Mouse (Mus musculus): Measurements from ENCODE around the gene Msantd3. TPM values are rescaled to one million over a fixed set of nuclear protein-coding genes. Genes with fewer than 3 reads are reported as not detected.

Msantd3 gene
- total and polyA plus RNA-seq, 2 experiments from 2014 or later: 36.3 to 52.9 TPM

- H3K4me3 ChIP-seq (ENCODE audit: low read depth, low read length): no peak overlapping the region
- H3K9me3 ChIP-seq (ENCODE audit: low read length): no peaks in the 10 kb centered on the region
- no peak overlapping the region for H3K4me2 ChIP-seq (ENCODE audit: low read depth)
- no peak for TF ChIP-seq CTCF (IDR thresholded peaks at IDR 0.05; ENCODE audit: low read depth)
- peaks cover 40% of the 10 kb centered on the region for H3K4me1 ChIP-seq (ENCODE audit: insufficient read depth)
- no peaks in the 10 kb centered on the region for H3K36me3 ChIP-seq (ENCODE audit: insufficient read depth)
- H3K27me3 ChIP-seq (ENCODE audit: insufficient read depth, low read length): no peaks in the 10 kb centered on the region
- no peak overlapping the region for H3K27ac ChIP-seq (ENCODE audit: low read depth, low read length)
- WGBS: 68% methylated on average over 8 of the region's 8 CpGs
- DNase-seq (peak; percentile 31), ATAC-seq (no peak)
- H3K9ac ChIP-seq: no peak overlapping the region
Measured at GRCm38 (mm10) chr4:48544141-48544540, 4.4 kb downstream of the Msantd3 start.

DNA sequence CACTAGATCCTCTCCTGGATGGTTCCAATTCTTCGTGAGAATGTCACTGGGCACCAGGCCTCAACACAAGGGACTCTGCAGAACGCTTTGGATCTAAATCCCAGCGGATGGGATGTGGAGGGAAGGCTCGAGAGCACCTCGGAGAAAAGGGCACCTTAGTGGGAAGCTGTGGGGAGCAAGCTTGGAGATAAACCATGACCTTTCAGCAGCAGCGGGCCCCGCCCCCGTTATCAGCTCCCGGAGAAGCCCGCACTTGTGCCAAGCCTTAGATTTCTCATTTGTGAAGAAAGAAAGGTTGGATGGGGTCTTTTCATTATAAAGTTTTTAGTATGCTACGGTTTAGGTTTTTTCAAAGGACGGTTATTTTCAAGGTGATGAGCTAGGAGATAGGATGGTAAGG, 6.2 kb downstream of the Msantd3 start:
- Histone ChIP-seq H3K9me3 (ENCODE audit: low read length) (no peaks in the 10 kb centered on the region), H3K36me3 (ENCODE audit: insufficient read depth) (no peaks in the 10 kb centered on the region), H3K4me3 (ENCODE audit: low read depth, low read length) (no peak overlapping the region), H3K27me3 (ENCODE audit: insufficient read depth, low read length) (no peaks in the 10 kb centered on the region), H3K4me2 (ENCODE audit: low read depth) (no peak overlapping the region), H3K4me1 (ENCODE audit: insufficient read depth) (peaks cover 40% of the 10 kb centered on the region), H3K27ac (ENCODE audit: low read depth, low read length) (no peak overlapping the region), H3K9ac (peak overlapping the region; percentile 31; the same call in 1 of the 2 replicates)
- 41% methylated on average over 12 of the region's 12 CpGs for WGBS
- DNase-seq (no peak), ATAC-seq (no peak)
- no peak for TF ChIP-seq CTCF (IDR thresholded peaks at IDR 0.05; ENCODE audit: low read depth)

- Histone ChIP-seq H3K4me3 (ENCODE audit: low read depth, low read length) (no peak overlapping the region), H3K9me3 (ENCODE audit: low read length) (no peaks in the 10 kb centered on the region), H3K4me1 (ENCODE audit: insufficient read depth) (peaks cover 32% of the 10 kb centered on the region), H3K27me3 (ENCODE audit: insufficient read depth, low read length) (no peaks in the 10 kb centered on the region), H3K9ac (peak overlapping the region; percentile 31), H3K27ac (ENCODE audit: low read depth, low read length) (no peak overlapping the region), H3K4me2 (ENCODE audit: low read depth) (no peak overlapping the region), H3K36me3 (ENCODE audit: insufficient read depth) (no peaks in the 10 kb centered on the region)
- no peak for TF ChIP-seq CTCF (IDR thresholded peaks at IDR 0.05; ENCODE audit: low read depth)
- DNase-seq (peak; percentile 23), ATAC-seq (peak; percentile 62)
- 26% methylated on average over 9 of the region's 9 CpGs for WGBS
Measured at GRCm38 (mm10) chr4:48546568-48547496, 7.1 kb downstream of the Msantd3 start.

DNA sequence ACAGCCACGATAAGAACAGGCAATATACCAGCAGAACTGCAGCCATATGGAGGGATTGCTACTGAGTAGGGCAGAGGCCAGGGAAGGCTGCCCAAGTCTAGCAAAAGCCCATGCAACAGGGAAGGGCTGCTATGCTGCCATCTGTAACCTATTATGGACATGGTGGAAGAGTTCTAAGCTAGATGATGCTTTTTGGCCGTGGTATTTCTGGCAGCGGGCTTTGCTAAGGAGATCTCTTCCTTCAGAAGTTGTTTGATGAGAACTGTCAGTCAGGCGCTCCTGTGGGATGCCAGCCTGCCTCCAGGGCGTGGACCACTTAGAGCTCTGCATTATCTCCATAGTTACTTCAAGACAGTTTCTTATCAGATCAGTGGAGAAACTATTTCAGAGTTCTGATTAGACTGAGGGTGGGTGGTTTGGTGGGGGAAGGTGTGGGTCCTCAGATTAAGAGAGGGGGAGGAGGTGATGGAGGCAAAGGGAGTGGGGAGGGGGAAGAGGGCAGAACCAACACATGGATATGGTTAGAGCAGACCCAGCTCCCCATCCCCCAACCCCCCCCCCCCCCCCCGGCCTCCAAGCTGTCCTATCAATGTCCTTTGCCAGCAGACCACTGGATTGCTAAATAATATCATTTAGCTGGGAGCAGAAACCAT, 8.8 kb downstream of the Msantd3 start:
- 51% methylated on average over 6 of the region's 6 CpGs for WGBS
- no peak overlapping the region for H3K27ac ChIP-seq (ENCODE audit: low read depth, low read length)
- ATAC-seq (peak; percentile 34; the same call in 1 of the 2 replicates), DNase-seq (no peak)
- TF ChIP-seq CTCF (IDR thresholded peaks at IDR 0.05; ENCODE audit: low read depth): no peak
- no peak overlapping the region for H3K9ac ChIP-seq
- H3K9me3 ChIP-seq (ENCODE audit: low read length): no peaks in the 10 kb centered on the region
- H3K4me1 ChIP-seq (ENCODE audit: insufficient read depth): peaks cover 21% of the 10 kb centered on the region; the same call in 1 of the 2 replicates
- no peak overlapping the region for H3K4me3 ChIP-seq (ENCODE audit: low read depth, low read length)
- H3K4me2 ChIP-seq (ENCODE audit: low read depth): no peak overlapping the region
- peaks cover 10% of the 10 kb centered on the region; the same call in 1 of the 2 replicates for H3K36me3 ChIP-seq (ENCODE audit: insufficient read depth)
- no peaks in the 10 kb centered on the region for H3K27me3 ChIP-seq (ENCODE audit: insufficient read depth, low read length)

GRCm38 (mm10) chr4:48549661-48550060, 9.9 kb downstream of the Msantd3 start:
- no peaks in the 10 kb centered on the region for H3K9me3 ChIP-seq (ENCODE audit: low read length)
- no peak overlapping the region for H3K27ac ChIP-seq (ENCODE audit: low read depth, low read length)
- no peak for TF ChIP-seq CTCF (IDR thresholded peaks at IDR 0.05; ENCODE audit: low read depth)
- H3K4me2 ChIP-seq (ENCODE audit: low read depth): no peak overlapping the region
- WGBS: 57% methylated on average over 5 of the region's 5 CpGs
- H3K27me3 ChIP-seq (ENCODE audit: insufficient read depth, low read length): no peaks in the 10 kb centered on the region
- no peak for DNase-seq
- peaks cover 10% of the 10 kb centered on the region; the same call in 1 of the 2 replicates for H3K36me3 ChIP-seq (ENCODE audit: insufficient read depth)
- H3K4me3 ChIP-seq (ENCODE audit: low read depth, low read length): no peak overlapping the region
- peaks cover 19% of the 10 kb centered on the region; the same call in 1 of the 2 replicates for H3K4me1 ChIP-seq (ENCODE audit: insufficient read depth)
- no peak overlapping the region for H3K9ac ChIP-seq
- no peak for ATAC-seq

GRCm38 (mm10) chr4:48552486-48553064, 12.8 kb downstream of the Msantd3 start:
- Histone ChIP-seq H3K27me3 (ENCODE audit: insufficient read depth, low read length) (no peaks in the 10 kb centered on the region), H3K4me2 (ENCODE audit: low read depth) (no peak overlapping the region), H3K27ac (ENCODE audit: low read depth, low read length) (no peak overlapping the region), H3K4me3 (ENCODE audit: low read depth, low read length) (no peak overlapping the region), H3K9ac (no peak overlapping the region), H3K36me3 (ENCODE audit: insufficient read depth) (peaks cover 10% of the 10 kb centered on the region; the same call in 1 of the 2 replicates), H3K4me1 (ENCODE audit: insufficient read depth) (0 out of 2 replicates have a peak, but pooled peaks cover 8% of the 10 kb centered on the region), H3K9me3 (ENCODE audit: low read length) (no peaks in the 10 kb centered on the region)
- DNase-seq (no peak), ATAC-seq (no peak)
- 85% methylated on average over 27 of the region's 27 CpGs for WGBS
- TF ChIP-seq CTCF (IDR thresholded peaks at IDR 0.05; ENCODE audit: low read depth): no peak
